Mouse (Mus musculus): Measurements from ENCODE around the gene Zdhhc14.

DNA sequence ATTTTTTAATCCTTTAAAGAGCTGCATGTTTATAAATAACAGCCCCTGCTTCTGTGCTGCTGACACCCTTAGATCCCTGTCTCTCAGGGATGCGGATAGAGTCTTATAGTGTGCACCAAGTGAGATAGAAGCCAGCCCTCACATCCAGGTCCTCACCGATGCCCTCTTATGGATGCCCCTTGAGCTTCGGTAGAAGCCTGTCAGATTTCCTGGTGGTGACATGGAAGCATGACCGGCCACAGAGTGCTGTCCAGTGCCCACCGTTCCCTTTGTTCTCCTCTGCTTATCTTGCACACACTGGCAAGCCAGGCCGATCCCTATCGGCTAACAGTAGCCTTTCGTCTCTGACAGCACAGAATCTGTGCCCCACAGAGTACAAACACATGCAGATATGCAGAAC, 183.6 kb downstream of the Zdhhc14 start:
- TF ChIP-seq MAX (IDR thresholded peaks at IDR 0.05; ENCODE audit: low read depth) (no peak), POLR2A (IDR thresholded peaks at IDR 0.05; ENCODE audit: insufficient read length, low read depth) (no peak), SRF (IDR thresholded peaks at IDR 0.05; ENCODE audit: control insufficient read depth, insufficient read length, low read depth) (no peak), MYOD1 (IDR thresholded peaks at IDR 0.05; ENCODE audit: control insufficient read depth in 1 of 3, insufficient read length in 2 of 3, low read depth in 2 of 3) (no peak), REST (IDR thresholded peaks at IDR 0.05; ENCODE audit: insufficient read depth, insufficient read length) (no peak), MYOG (IDR thresholded peaks at IDR 0.05; ENCODE audit: control insufficient read depth in 1 of 3, insufficient read depth in 1 of 3, insufficient read length in 2 of 3, low read depth in 2 of 3) (no peak), POLR2AphosphoS2 (IDR thresholded peaks at IDR 0.05; ENCODE audit: insufficient read length, low read depth) (no peak), USF1 (IDR thresholded peaks at IDR 0.05; ENCODE audit: low read depth) (no peak), TCF12 (IDR thresholded peaks at IDR 0.05; ENCODE audit: insufficient read depth, poor library complexity, severe bottlenecking) (no peak), E2F4 (IDR thresholded peaks at IDR 0.05; ENCODE audit: insufficient read depth) (no peak), TCF3 (IDR thresholded peaks at IDR 0.05; ENCODE audit: insufficient read length, low read depth) (no peak)
